Mouse (Mus musculus) limb, embryonic 10.5 days (tissue): ENCODE measurements around the gene Atp23. TPM values are rescaled to one million over a fixed set of nuclear protein-coding genes. Genes with fewer than 3 reads are reported as not detected.

ENCODE experiments used
- DNase-seq: peaks from one replicate; pipeline ENCODE4 v3.0.0-alpha.2; 2017; ENCODE audit warnings: low spot score
- H3K27ac ChIP-seq: fragments of 300-500 bp; sonication (generic); 2 replicates; pipeline ENCODE4 v1.5.1; 2016; ENCODE audit warnings: mild to moderate bottlenecking
- H3K27me3 ChIP-seq: fragments of 300-500 bp; sonication (generic); 2 replicates; pipeline ENCODE4 v1.6.1; 2016; ENCODE audit warnings: low read depth, mild to moderate bottlenecking; ENCODE audit not compliant: poor library complexity, severe bottlenecking
- H3K36me3 ChIP-seq: fragments of 300-500 bp; sonication (generic); 2 replicates; pipeline ENCODE4 v1.6.1; 2016; ENCODE audit warnings: mild to moderate bottlenecking, moderate library complexity
- H3K4me1 ChIP-seq: fragments of 300-500 bp; sonication (generic); 2 replicates; pipeline ENCODE4 v1.6.1; 2016
- H3K4me3 ChIP-seq: fragments of 300-500 bp; sonication (generic); 2 replicates; pipeline ENCODE4 v1.5.1; 2016; ENCODE audit warnings: mild to moderate bottlenecking, moderate library complexity
- H3K9me3 ChIP-seq: fragments of 300-500 bp; sonication (generic); replicated peaks from 2 replicates; pipeline ENCODE4 v1.6.1; 2016; ENCODE audit warnings: mild to moderate bottlenecking
- WGBS: fragments of 180-500 bp; shearing (Covaris S2); methylation state at CpG from one replicate; pipeline ENCODE4 v1.1.7; 2016; 5-methylcytosine and 5-hydroxymethylcytosine counted together
- polyA plus RNA-seq: library from polyadenylated mRNA; unstranded; fragments of >200 nt; fragmentation: Nextera tagmentation; extraction: Ambion mirVana; gene quantifications from 2 replicates; pipeline ENCODE4 v1.2.1, GENCODE M21; 2016

Gene Atp23
- 19.3 and 23.6 TPM in 2 replicates for polyA plus RNA-seq

DNA sequence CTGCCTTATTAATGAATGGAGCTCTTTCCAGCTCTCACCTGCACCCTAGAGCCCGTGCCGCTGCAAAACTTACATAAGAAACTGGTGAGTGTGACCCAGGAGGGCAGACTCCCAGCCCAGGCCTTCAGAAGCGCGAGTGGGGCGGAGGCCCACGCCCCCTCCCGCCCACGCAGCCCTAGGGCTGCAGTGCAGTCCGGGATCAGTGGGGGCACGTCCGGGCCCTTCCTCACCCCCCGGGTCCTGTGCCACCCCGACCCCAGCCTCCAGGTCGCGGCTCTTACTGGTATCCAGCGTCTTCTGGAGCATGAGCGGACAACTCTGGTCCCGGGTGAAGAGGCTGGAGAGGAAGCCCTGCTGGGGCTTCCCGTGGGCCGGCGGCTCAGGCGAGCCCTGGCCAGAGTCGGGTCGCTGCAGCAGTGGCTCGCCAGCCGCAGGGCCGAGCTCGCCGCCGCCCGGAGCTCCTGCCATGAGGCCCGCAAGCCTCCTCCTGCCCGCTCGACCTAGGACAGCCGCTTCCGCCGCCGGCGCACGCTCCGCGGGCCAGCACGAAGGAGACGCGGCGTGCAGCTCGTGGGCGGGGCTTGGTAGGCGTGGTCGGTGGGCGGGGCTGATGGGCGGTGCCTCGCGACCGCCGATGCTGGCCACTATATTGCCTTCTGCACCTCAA is at the start of gene Atp23:
Gene Atp23 (minus strand): TSS at position 535 of the 667 bp plus-strand sequence.
- peak within 1 kb of the TSS; percentile 88 for H3K4me3 ChIP-seq
- peaks cover 25% of the 10 kb centered on the region for H3K36me3 ChIP-seq
- peak; percentile 99 for DNase-seq
- no peaks in the 10 kb centered on the region for H3K27me3 ChIP-seq
- H3K27ac ChIP-seq, result peak within 1 kb of the TSS; percentile 88
- WGBS, result under 1% methylated on average over 53 of the region's 56 CpGs
- H3K4me1 ChIP-seq, result peaks cover 21% of the 10 kb centered on the region
- H3K9me3 ChIP-seq, result no peaks in the 10 kb centered on the region

DNA sequence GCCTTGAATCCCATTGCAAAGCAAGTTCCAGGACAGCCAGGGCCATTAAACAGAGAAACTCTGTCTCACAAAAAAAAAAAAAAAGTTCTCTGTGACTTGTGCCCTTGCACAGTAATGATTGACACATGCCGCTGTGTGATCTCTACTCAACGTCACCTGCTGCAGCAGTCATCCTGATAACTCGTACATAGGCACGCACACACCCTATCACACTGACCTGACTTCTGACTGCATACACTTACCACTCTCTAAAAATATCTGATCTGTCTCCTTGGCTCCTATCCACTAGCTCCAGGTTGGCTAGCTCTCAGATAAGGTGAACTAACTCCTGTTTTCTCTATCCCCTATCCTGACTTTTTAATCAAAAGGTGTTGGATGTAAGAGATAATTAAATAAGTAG is 49.4 kb upstream of the Atp23 start:
- H3K36me3 ChIP-seq, result no peaks in the 10 kb centered on the region
- 96% methylated on average over 4 of the region's 4 CpGs for WGBS
- H3K4me3 ChIP-seq, result no peak overlapping the region
- H3K4me1 ChIP-seq, result peaks cover 9% of the 10 kb centered on the region
- DNase-seq, result no peak
- H3K9me3 ChIP-seq, result no peaks in the 10 kb centered on the region
- no peak overlapping the region for H3K27ac ChIP-seq
- H3K27me3 ChIP-seq, result no peaks in the 10 kb centered on the region

DNA sequence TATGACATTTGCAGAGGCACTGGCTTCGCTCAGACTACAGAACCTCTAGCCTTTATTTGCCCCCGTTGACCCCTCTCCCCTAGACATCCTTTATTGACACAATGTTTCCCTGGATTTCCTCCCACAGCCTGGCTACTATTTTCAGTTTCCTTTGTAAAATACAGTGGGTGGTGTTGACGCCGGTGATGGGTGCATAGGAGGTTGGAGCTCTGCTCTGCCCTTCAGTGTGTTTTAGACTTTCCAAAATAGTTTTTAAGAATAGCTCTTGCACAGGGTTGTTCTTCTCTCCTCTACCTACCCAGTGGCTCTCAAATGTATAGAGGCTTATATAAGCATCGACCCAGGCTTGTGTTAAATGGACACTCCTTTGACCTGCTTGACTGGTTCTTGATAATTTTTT is 48.7 kb upstream of the Atp23 start:
- Histone ChIP-seq H3K27me3 (no peaks in the 10 kb centered on the region), H3K4me1 (peaks cover 9% of the 10 kb centered on the region), H3K27ac (no peak overlapping the region), H3K36me3 (no peaks in the 10 kb centered on the region), H3K4me3 (no peak overlapping the region), H3K9me3 (no peaks in the 10 kb centered on the region)
- 79% methylated on average over 5 of the region's 5 CpGs for WGBS
- no peak for DNase-seq

DNA sequence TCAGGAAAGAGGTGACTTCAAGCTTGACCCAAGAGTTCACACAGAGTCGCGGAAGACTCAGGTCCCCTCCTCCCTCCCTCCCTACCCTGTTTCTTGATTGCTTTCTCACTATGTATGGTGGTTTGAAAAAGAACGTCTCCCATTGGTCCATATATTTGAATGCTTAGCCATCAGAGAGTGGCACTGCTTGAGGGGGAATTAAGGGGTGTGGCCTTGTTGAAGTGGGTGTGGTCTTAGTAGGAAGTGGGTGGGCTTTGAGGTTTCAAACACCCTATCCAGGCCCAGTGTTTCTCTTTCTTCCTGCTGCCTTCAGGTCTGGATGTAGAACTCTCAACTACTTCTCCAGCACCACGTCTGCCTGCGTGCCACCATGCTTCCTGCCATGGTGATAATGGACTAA is 44.4 kb upstream of the Atp23 start:
- Histone ChIP-seq H3K36me3 (no peaks in the 10 kb centered on the region), H3K4me1 (peaks cover 9% of the 10 kb centered on the region), H3K4me3 (no peak overlapping the region), H3K9me3 (no peaks in the 10 kb centered on the region), H3K27ac (no peak overlapping the region), H3K27me3 (no peaks in the 10 kb centered on the region)
- DNase-seq, result no peak
- 89% methylated on average over 5 of the region's 5 CpGs for WGBS

DNA sequence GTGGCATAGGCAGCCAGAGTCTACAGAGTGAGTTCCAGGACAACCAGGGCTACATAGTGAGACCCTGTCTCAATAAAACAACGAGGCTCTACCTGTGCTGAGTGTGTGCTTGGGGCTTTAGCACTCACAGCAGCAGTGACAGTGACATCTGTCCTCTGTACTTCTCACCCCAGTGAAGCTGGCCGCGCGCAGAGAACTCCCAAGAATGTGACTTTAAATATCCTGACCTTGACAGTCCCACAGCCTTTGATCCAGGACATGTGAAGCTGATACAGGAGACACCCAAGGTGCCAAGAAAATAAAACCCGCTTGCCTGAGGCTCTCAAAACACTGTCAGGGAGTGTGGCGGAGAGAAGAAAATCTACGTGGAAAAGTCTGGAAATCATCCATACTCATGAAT is 39.8 kb upstream of the Atp23 start:
- Histone ChIP-seq H3K27ac (no peak overlapping the region), H3K27me3 (no peaks in the 10 kb centered on the region), H3K4me1 (peaks cover 3% of the 10 kb centered on the region), H3K4me3 (no peak overlapping the region), H3K9me3 (no peaks in the 10 kb centered on the region), H3K36me3 (no peaks in the 10 kb centered on the region)
- 60% methylated on average over 7 of the region's 7 CpGs for WGBS
- DNase-seq, result no peak

DNA sequence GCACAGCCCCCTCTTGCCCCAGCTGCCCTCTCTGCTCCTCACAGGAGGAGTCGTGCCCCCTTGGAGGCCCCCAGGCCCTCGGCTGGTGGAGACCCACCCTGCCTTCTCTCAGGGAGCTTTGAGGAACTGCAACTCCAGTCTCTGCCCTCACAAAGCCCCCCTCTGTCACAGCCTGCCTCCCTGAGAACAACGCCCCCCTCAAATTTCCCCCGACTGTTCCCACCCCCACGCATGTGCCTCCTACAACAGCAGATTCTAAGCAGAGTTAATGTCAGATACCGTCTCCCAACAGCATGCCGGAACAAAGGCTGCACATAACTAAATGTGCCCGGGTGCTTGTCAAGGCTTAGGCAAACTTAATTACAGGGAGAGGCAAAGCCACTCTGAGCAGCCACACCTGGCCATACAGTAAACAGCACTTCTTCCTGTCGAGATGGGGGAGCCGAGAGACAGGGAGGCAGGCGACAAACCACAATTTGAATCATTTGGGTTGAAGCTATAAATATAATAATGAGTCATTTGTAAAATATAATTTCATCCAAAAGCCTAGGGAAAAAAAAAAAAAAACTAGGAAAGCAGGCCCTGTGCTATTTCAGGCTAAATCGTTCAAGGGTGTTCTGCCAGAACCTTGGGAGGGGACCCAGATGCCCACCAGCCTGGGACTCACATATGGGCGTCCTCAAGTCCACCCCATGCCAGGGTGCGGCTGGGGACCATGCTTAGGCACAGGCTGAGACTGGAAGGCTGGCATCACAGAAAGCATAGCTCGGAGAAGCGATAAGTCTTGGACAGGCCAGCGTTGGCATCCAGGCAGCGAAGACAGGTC is 34.6 kb upstream of the Atp23 start:
- Histone ChIP-seq H3K9me3 (no peaks in the 10 kb centered on the region), H3K27ac (peak overlapping the region; percentile 89), H3K4me3 (peak overlapping the region; percentile 13; the same call in 1 of the 2 replicates), H3K27me3 (no peaks in the 10 kb centered on the region), H3K36me3 (no peaks in the 10 kb centered on the region), H3K4me1 (peaks cover 28% of the 10 kb centered on the region)
- WGBS, result 58% methylated on average over 18 of the region's 18 CpGs
- no peak for DNase-seq

DNA sequence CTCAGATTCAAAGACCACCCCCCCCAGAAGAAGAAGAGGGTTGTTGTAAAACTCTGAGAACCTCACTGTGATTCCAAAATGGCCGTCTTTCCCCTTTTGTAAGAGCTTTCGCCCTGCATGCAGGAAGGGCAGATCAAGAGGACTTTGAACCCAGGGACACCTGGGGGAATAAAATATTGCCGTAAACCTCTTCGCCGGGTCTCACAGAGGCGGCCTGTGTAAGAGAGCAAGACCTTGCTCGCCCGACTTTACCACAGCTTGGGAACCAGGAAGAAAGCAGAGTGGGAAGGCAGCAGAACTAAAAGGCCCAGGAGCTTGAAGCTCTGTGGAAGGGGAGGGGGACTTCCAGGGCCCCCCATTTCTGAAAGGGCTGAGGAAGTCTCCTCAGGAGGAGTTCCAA is 34.0 kb upstream of the Atp23 start:
- no peak for DNase-seq
- peak overlapping the region; percentile 89 for H3K27ac ChIP-seq
- no peaks in the 10 kb centered on the region for H3K36me3 ChIP-seq
- no peaks in the 10 kb centered on the region; the same call in 1 of the 2 replicates for H3K27me3 ChIP-seq
- no peaks in the 10 kb centered on the region for H3K9me3 ChIP-seq
- H3K4me3 ChIP-seq, result peak overlapping the region; percentile 13; the same call in 1 of the 2 replicates
- 74% methylated on average over 8 of the region's 8 CpGs for WGBS
- H3K4me1 ChIP-seq, result peaks cover 34% of the 10 kb centered on the region

DNA sequence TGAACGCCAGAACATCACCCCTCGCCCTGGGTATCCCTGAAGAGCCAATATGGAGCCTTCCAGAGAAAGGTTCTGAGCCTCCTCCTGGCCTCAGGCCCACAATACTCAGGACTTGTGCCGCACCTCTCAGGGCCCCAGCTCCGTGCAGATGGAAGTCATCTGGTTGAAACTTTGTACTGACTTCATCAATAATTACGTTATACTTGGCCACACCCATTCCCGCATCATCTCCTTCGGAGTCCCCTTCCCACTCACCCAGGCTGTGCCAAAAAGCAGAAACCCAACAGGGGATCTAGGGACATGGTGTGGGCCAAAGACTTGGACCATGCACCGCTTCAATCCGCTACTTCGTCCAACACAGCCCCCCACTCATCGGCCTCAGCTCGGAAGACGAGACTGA is 33.4 kb upstream of the Atp23 start:
- WGBS, result 93% methylated on average over 13 of the region's 13 CpGs

DNA sequence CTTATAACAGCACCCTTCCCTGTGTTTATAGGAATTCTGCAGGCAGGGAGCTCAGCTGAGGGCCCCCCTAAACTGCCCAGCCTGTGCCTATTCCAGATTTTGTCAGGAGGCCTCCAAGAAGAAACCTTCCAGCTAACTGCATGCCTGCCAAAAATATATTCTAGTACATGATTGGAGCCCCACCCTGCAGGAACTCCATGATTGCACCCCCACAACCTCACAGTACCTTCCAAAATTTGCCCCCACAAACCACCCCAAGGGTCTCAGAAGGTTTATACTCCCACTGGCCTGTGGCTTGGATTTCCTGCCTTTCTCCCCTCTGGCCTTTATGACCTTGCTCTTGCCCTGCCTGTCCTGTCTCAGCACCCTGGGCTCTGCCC is 30.6 kb upstream of the Atp23 start:
- H3K4me3 ChIP-seq, result no peak overlapping the region
- H3K27ac ChIP-seq, result peak overlapping the region; percentile 87
- peaks cover 68% of the 10 kb centered on the region for H3K4me1 ChIP-seq
- H3K36me3 ChIP-seq, result no peaks in the 10 kb centered on the region
- DNase-seq, result no peak
- H3K27me3 ChIP-seq, result peaks cover 25% of the 10 kb centered on the region
- no peaks in the 10 kb centered on the region for H3K9me3 ChIP-seq

More for the DNA sequence above, 33.4 kb upstream of the Atp23 start:
- H3K36me3 ChIP-seq, result no peaks in the 10 kb centered on the region
- H3K4me3 ChIP-seq, result no peak overlapping the region
- no peak for DNase-seq
- peaks cover 40% of the 10 kb centered on the region for H3K4me1 ChIP-seq
- peak overlapping the region; percentile 89 for H3K27ac ChIP-seq
- no peaks in the 10 kb centered on the region for H3K9me3 ChIP-seq
- peaks cover 6% of the 10 kb centered on the region; the same call in 1 of the 2 replicates for H3K27me3 ChIP-seq

DNA sequence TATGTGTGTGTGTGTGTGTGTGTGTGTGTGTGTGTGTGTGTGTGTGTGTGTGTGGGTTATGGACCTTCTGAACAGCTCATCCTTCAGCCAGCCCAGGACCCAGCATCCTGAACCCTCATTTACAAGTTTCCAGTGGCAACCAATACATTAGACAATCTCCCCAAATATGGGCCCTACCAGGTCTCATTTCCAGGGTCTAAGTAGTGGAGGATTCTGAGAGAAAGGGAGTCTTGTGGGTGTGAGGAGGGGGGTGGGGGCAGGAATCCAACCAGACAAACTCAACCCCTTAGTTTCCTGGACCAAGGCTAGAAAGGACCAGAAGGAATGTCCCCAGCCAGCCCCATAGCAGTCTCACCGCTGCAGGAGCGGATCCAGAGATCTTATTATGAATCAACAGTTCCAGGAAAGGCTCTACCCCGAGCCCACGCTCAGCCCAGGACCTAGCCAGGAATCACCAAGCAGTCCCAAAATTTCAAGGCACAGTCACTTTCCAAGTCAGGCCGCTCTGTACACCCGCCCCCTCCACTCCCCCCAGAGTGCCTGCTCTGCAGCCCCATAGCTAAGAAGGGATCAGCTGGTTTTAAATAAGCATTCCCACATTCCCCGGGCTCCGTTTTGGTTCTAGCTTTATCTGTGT is 30.1 kb upstream of the Atp23 start:
- H3K4me3 ChIP-seq, result no peak overlapping the region
- peaks cover 30% of the 10 kb centered on the region for H3K27me3 ChIP-seq
- peaks cover 69% of the 10 kb centered on the region for H3K4me1 ChIP-seq
- H3K27ac ChIP-seq, result peak overlapping the region; percentile 87
- WGBS, result 80% methylated on average over 8 of the region's 8 CpGs
- H3K36me3 ChIP-seq, result no peaks in the 10 kb centered on the region
- no peaks in the 10 kb centered on the region for H3K9me3 ChIP-seq
- DNase-seq, result no peak

DNA sequence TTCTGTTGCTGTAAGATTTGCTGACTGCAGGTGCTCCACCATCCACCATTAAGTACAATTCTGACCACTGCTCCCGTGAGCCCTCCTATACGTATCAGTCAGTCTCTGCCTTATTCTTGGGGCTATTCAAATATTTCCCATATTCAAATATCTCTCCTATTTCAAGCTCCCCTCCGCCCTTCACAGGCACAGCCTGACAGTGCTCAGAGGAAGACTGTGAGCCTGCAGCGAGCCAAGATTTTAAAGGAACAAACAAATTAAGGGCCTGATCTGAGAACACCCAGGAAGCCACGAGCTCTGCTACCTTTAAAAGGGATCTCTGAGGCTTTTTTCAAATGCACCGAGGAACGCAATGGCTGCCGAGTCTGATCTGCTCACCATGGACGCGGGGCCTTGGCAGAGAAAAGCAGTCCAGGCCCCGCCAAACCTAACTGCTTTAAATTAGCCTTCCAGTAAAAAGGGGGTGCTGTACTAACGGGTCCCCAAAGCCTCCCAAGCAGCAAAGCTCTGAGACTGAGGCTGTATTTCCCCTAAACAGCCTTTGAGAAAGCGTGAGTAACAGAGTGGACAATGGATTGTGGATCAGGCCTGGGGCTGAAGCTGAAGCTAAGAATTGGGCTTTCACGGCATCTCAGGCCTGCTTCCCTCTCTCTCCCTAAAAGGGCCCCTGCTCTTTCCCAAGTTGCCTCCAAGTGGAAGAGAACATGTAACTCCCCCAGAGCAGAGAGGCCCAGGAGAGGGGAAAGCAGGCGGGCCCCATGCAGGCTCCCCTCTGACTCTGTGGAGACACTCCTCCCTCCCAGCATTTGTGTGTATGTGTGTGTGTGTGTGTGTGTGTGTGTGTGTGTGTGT is 29.3 kb upstream of the Atp23 start:
- peak overlapping the region; percentile 87 for H3K27ac ChIP-seq
- H3K36me3 ChIP-seq, result no peaks in the 10 kb centered on the region
- WGBS, result 55% methylated on average over 15 of the region's 15 CpGs
- peak; percentile 50 for DNase-seq
- no peak overlapping the region for H3K4me3 ChIP-seq
- H3K27me3 ChIP-seq, result peaks cover 37% of the 10 kb centered on the region
- H3K4me1 ChIP-seq, result peaks cover 62% of the 10 kb centered on the region
- no peaks in the 10 kb centered on the region for H3K9me3 ChIP-seq

DNA sequence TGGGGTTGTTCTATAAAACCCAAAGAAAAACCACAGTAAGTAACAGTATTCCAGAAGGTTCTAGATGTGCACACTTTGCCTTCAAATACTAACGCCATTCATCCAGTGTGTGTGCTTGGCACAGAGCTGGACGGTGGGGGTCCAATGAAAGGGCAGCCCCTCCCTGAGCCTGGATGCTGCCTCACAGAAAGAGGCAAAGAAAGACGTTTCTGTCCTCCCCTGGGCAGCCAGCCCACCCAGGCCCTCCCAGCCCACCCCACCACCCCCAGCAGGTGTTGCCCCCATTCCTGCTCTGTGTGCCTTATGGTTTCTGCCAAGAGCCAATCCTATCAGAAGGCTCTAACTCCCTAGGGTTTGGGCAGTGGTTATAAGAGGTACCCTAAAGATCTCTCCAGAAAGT is 28.4 kb upstream of the Atp23 start:
- Histone ChIP-seq H3K9me3 (no peaks in the 10 kb centered on the region), H3K36me3 (no peaks in the 10 kb centered on the region), H3K4me3 (no peak overlapping the region), H3K27ac (no peak overlapping the region), H3K27me3 (peaks cover 40% of the 10 kb centered on the region), H3K4me1 (peaks cover 53% of the 10 kb centered on the region)
- 60% methylated on average over 3 of the region's 3 CpGs for WGBS
- DNase-seq, result no peak
